Mouse (Mus musculus): ENCODE measurements around the gene Fibp. TPM values are rescaled to one million over a fixed set of nuclear protein-coding genes. Genes with fewer than 3 reads are reported as not detected.

Gene Fibp
- polyA plus RNA-seq, 1 experiment from 2014 or later = 99.4 TPM

DNA sequence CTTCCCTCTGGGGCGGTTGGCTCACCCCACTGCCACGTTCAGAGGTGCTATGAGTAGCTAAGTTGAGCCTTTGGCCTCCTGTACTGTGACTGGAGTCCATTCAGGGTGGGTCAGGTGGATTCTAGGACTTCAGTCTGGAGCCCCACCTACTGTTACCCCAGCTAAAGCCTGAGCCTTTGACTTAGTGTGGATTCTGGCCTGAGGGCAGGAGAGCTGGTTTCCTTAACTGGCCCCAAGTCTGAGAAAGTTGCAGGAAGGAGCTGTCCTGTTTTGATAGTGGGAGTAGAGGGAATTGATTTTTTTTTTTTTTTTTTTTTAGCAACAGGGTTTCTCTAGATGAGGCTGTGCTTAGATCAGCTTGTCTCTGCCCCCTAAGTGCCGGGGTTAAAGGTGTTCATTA is 33.9 kb downstream of the Fibp start:
- Histone ChIP-seq H3K4me1 (peaks cover 15% of the 10 kb centered on the region; the same call in 1 of the 2 replicates), H3K27ac (no peak overlapping the region), H3K9me3 (no peaks in the 10 kb centered on the region), H3K27me3 (replicated peaks) (no peaks in the 10 kb centered on the region), H3K9ac (no peak overlapping the region), H3K36me3 (peaks cover 31% of the 10 kb centered on the region), H3K4me3 (replicated peaks) (no peak overlapping the region), H3K4me2 (no peak overlapping the region)
- no peak for ATAC-seq (ENCODE audit: insufficient read depth, low FRiP score, low read depth)
- WGBS = 77% methylated on average over 3 of the region's 3 CpGs

DNA sequence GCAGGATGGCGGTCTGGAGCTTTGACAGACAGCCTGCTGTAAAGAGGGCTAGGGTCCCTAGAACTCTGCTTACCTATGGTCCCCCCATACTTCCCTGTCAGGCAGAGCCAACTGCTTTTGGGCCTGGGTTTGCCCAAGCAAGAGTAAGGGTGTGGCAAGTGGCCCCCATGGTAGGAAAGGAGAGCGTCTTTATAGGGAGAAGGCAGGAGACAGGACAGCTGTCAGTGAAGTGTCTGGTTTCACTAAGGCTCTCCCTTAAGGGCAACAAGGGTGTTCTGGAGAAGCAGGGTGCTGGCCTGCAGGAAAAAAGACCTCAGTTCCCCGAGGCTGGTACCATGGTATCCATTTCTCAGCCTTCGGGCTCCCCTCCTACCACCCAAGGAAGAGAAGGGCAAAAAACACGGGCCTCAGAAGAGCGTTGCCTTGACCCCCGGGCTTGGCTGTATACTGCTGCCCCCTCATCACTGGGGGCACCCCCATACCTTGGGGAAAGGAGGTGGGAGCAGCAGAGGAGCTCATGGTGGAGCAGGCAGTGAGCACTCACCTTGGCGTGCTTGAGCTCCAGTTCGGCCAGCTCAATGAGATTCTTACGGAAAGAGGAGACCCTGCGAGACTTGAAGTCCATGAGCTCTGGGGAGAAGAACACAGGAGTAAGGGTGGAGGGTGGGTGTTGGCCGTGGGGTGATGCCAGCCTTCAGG is 35.1 kb downstream of the Fibp start:
- Histone ChIP-seq H3K27ac (no peak overlapping the region), H3K9me3 (no peaks in the 10 kb centered on the region), H3K36me3 (peaks cover 31% of the 10 kb centered on the region), H3K4me3 (replicated peaks) (no peak overlapping the region), H3K4me2 (no peak overlapping the region), H3K27me3 (replicated peaks) (no peaks in the 10 kb centered on the region), H3K4me1 (peaks cover 14% of the 10 kb centered on the region; the same call in 1 of the 2 replicates), H3K9ac (no peak overlapping the region)
- WGBS = 82% methylated on average over 12 of the region's 12 CpGs
- no peak for ATAC-seq (ENCODE audit: insufficient read depth, low FRiP score, low read depth)

DNA sequence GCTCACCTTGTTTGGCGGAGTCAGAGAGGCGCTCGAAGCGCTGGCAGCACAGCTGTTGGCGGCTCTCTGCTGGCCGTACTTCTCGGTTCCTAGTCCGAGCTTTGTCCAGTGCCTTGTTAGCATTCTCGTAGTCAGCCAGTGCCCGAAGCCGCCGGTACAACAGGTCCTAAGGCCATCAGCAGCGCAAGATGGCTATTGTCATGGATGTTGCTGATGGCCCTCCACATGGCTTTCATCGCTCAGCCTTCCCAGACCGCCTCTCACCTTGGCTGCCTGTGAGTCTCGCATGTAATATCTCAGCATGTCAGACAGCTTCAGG is 35.6 kb downstream of the Fibp start:
- Histone ChIP-seq H3K27me3 (replicated peaks) (no peaks in the 10 kb centered on the region), H3K4me2 (no peak overlapping the region)
- 85% methylated on average over 16 of the region's 16 CpGs for whole genome bisulfite sequencing

DNA sequence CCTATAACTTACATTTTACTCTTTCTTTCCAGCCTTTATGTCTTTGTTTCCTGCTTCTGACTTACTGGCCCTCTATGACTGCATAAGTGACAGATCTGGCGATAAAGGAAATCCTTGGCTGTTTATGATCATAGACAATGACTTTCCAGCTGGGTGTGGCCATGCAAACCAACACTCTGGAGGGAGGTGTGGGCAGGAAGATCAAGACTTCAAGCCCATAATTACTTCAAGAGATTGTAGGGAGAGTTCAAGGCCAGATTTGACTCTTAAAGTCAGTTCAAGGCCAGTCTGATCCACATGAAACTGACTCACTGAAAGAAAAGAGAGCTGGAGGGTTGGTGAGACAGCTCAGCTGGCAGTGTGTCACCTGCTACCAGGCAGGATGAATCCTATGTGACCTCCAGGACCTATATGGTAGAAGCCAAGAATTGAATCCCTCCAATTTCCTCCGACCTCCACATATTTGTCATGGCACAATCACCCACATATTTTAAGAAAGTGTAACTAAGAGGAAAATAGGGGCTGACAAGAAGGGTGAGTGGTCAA is 40.0 kb downstream of the Fibp start:
- 87% methylated on average over 2 of the region's 2 CpGs for WGBS
- no peak overlapping the region for H3K4me3 ChIP-seq (replicated peaks)
- H3K36me3 ChIP-seq = peaks cover 11% of the 10 kb centered on the region; the same call in 1 of the 2 replicates
- H3K4me2 ChIP-seq = no peak overlapping the region
- no peaks in the 10 kb centered on the region for H3K4me1 ChIP-seq
- no peak for ATAC-seq (ENCODE audit: insufficient read depth, low FRiP score, low read depth)
- H3K27me3 ChIP-seq (replicated peaks) = no peaks in the 10 kb centered on the region
- H3K27ac ChIP-seq = no peak overlapping the region
- H3K9me3 ChIP-seq = no peaks in the 10 kb centered on the region
- no peak overlapping the region for H3K9ac ChIP-seq

More for the DNA sequence above, 35.6 kb downstream of the Fibp start:
- no peaks in the 10 kb centered on the region for H3K9me3 ChIP-seq
- peaks cover 31% of the 10 kb centered on the region for H3K36me3 ChIP-seq
- no peak overlapping the region for H3K9ac ChIP-seq
- H3K4me1 ChIP-seq = peaks cover 14% of the 10 kb centered on the region; the same call in 1 of the 2 replicates
- H3K4me3 ChIP-seq (replicated peaks) = no peak overlapping the region
- no peak for ATAC-seq (ENCODE audit: insufficient read depth, low FRiP score, low read depth)
- no peak overlapping the region for H3K27ac ChIP-seq

DNA sequence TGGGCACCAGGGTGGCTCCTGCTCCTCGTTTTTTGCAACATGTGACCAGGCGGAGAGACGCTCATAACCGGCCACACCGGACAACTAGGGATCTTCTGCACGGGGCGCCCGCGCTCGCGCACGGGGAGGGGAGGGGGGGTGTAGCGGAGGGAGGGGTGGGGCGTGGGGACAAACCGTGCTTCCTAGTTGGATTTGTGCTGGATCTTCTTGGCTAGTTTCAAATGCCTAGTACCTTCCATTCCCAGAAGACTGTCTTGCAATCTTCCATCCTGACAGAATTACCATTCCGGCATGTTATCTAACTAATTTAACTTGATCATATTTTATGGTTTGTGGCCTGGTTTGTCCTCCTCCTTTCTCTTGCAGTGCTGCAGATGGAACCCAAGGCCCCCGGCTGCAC is 43.3 kb downstream of the Fibp start, which contains the start of gene 1700020D05Rik:
Gene 1700020D05Rik (minus strand): TSS at position 101 of the 400 bp plus-strand sequence.
- Histone ChIP-seq H3K4me2 (no peak within 1 kb of the TSS), H3K9ac (no peak within 1 kb of the TSS), H3K36me3 (no peaks in the 10 kb centered on the region), H3K4me3 (replicated peaks) (no peak within 1 kb of the TSS), H3K27me3 (replicated peaks) (no peaks in the 10 kb centered on the region), H3K4me1 (no peaks in the 10 kb centered on the region), H3K27ac (no peak within 1 kb of the TSS), H3K9me3 (no peaks in the 10 kb centered on the region)
- 65% methylated on average over 17 of the region's 17 CpGs for WGBS
- ATAC-seq (ENCODE audit: insufficient read depth, low FRiP score, low read depth) = no peak

DNA sequence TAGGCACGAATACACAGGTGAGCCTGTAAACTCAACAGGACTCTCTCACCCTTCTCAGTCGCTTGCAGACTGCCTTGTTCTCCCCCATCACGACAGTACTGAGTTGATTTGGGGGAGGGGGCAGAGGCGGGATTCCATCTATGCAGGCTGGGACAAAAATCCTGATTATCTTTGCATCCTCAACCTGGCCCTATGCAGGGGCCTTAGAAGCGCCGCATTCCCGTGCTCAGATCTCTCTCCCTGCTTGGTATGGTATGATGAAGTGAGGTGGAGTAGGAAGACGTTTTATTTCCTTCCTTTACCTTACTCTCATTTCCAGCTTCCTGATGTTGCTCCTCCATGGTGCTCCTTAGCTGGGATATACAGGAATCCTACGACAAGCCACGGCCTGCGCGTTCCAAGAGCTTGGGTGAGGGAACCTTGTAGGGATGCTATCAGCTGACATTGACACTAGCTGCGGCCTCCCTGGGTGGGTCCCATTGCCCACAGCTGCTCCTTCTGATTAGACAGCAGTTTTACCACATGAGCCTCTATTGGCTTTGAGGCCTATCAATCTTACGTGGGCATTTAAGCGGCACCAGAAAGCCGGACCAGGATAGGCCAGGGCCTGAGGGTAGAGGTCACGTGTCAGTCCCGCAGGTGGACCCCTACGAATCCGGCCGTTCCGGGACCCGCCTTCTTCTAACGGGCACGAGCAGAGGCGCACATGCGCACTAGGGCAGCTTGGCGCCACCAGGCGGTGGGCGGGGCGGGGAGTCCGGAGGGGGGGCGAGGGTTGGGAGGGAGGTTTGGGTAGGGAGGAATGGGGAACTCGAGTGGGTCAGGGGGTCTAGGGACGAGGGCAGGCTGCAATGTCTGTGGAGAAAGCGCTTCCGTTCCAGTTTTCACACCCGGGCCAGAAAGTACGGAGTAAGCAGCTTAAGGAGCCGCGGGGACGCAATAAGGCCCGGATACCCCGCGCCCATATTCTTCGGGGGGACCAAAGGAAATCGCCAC is 49.9 kb downstream of the Fibp start, which contains the start of gene Snx32:
Gene Snx32 (minus strand): TSS at position 508 of the 996 bp plus-strand sequence.
- Histone ChIP-seq H3K36me3 (no peaks in the 10 kb centered on the region), H3K4me2 (peak within 1 kb of the TSS; percentile 93), H3K4me1 (peaks cover 12% of the 10 kb centered on the region; the same call in 1 of the 2 replicates), H3K27me3 (replicated peaks) (no peaks in the 10 kb centered on the region), H3K4me3 (replicated peaks) (peak within 1 kb of the TSS; percentile 53), H3K27ac (peak within 1 kb of the TSS; percentile 40; the same call in 1 of the 2 replicates), H3K9ac (peak within 1 kb of the TSS; percentile 46; the same call in 1 of the 2 replicates), H3K9me3 (no peaks in the 10 kb centered on the region)
- WGBS = 2% methylated on average over 47 of the region's 47 CpGs
- peak; percentile 100 for ATAC-seq (ENCODE audit: insufficient read depth, low FRiP score, low read depth)

DNA sequence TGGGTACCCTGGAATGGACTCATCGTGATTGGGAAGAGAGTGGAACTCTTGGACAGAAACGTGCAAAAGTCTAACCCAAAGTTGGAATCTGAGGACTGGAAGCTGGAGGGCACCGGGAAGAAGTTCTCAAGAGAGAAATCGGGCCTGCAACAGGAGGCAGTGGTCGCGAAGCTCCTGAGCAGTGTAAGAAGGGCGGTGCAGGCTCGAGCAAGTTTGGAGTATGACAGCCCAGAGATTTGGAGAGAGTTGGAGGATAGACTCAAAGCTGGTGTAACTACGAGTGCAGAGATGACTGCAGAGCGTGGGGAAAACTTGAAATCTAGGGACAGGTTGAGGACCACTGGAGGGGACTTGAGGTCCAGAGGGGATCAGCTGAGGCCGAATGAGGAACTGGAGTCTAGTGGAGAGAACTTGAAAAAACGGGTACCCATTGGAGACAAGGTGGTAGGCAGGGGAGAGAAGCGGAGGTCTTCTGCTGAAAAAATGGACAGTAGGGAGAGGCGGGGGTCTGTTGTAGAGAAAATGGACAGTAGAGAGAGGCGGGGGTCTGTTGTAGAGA is 50.7 kb downstream of the Fibp start:
- Histone ChIP-seq H3K9me3 (no peaks in the 10 kb centered on the region), H3K4me1 (peaks cover 12% of the 10 kb centered on the region; the same call in 1 of the 2 replicates), H3K27me3 (replicated peaks) (no peaks in the 10 kb centered on the region), H3K4me2 (peak overlapping the region; percentile 93), H3K4me3 (replicated peaks) (peak overlapping the region; percentile 53), H3K27ac (peak overlapping the region; percentile 16; the same call in 1 of the 2 replicates), H3K9ac (peak overlapping the region; percentile 46; the same call in 1 of the 2 replicates), H3K36me3 (no peaks in the 10 kb centered on the region)
- 40% methylated on average over 15 of the region's 15 CpGs for WGBS
- ATAC-seq (ENCODE audit: insufficient read depth, low FRiP score, low read depth) = no peak

DNA sequence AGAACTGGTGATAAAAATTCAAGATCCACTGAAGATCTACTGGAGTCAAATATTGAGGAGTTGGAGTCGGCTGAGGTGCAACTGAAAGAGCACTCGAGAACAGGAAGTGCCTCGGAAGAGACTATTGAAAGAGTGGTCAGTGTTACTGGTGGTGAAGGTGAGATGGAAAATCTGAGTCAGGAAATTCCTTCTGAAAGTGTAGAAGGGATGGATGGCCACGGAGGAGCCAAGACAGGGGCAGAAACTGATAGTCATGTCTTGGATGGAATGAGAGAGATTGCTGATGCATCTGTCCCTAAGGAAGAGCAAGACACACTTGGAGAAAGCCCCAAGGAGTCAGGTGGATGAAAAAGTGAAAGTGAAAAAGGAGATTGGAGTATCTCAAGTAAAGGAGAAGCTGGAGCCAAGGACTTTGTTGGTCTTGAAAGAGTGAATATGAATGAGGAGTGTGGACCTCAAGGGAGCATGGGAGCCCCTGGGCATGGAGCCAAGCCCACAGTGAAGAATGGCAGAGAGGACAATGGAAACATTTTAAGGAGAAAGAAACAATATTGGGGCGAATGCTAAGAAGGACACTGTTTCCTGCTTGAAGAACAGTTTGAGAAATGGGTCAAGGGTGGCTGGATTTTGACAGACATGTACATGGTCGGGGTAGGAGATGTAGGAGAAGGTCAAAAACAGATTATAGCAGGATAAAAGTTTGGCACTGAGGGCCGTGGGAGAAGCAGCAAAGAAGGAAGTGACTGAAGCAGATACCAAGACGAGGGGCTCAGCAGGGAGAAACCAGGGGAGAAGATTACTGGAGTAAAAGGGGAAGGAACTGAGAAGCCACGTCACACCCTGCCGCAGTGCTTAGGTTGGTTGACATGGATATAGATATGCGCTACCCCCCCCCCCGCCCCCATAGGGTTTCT is 51.9 kb downstream of the Fibp start:
- H3K9ac ChIP-seq = no peak overlapping the region
- H3K36me3 ChIP-seq = no peaks in the 10 kb centered on the region
- H3K27ac ChIP-seq = peak overlapping the region; percentile 31; the same call in 1 of the 2 replicates
- H3K4me1 ChIP-seq = peaks cover 12% of the 10 kb centered on the region; the same call in 1 of the 2 replicates
- H3K27me3 ChIP-seq (replicated peaks) = no peaks in the 10 kb centered on the region
- WGBS = 73% methylated on average over 12 of the region's 12 CpGs
- H3K9me3 ChIP-seq = no peaks in the 10 kb centered on the region
- no peak for ATAC-seq (ENCODE audit: insufficient read depth, low FRiP score, low read depth)
- H3K4me2 ChIP-seq = peak overlapping the region; percentile 14
- no peak overlapping the region for H3K4me3 ChIP-seq (replicated peaks)

DNA sequence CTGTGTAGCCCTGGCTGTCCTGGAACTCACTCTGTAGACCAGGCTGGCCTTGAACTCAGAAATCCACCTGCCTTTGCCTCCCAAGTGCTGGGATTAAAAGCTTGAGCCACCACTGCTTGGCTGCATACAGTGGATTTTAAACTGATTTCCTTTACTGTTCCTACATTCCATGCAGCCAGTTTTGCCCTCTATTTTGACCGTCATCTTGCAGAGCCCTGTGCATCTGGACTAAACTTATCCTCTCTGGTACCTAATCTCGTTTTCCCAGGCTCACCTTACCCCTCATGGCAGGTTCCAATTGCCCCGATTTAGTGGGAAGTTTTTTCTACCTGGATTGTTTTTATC is 52.6 kb downstream of the Fibp start:
- no peak overlapping the region for H3K4me3 ChIP-seq (replicated peaks)
- no peaks in the 10 kb centered on the region for H3K9me3 ChIP-seq
- H3K27me3 ChIP-seq (replicated peaks) = no peaks in the 10 kb centered on the region
- 79% methylated on average over 3 of the region's 3 CpGs for WGBS
- ATAC-seq (ENCODE audit: insufficient read depth, low FRiP score, low read depth) = no peak
- H3K27ac ChIP-seq = no peak overlapping the region
- no peaks in the 10 kb centered on the region for H3K36me3 ChIP-seq
- H3K4me1 ChIP-seq = peaks cover 12% of the 10 kb centered on the region; the same call in 1 of the 2 replicates
- H3K9ac ChIP-seq = no peak overlapping the region
- no peak overlapping the region for H3K4me2 ChIP-seq

Data from stomach, embryonic 15.5 days (tissue).